Mouse (Mus musculus): ENCODE results near the gene Zfp618. TPM values are rescaled to one million over a fixed set of nuclear protein-coding genes. Genes with fewer than 3 reads are reported as not detected.

Gene Zfp618
- polyA plus RNA-seq, 1 experiment from 2014 or later = 8.9 TPM

DNA sequence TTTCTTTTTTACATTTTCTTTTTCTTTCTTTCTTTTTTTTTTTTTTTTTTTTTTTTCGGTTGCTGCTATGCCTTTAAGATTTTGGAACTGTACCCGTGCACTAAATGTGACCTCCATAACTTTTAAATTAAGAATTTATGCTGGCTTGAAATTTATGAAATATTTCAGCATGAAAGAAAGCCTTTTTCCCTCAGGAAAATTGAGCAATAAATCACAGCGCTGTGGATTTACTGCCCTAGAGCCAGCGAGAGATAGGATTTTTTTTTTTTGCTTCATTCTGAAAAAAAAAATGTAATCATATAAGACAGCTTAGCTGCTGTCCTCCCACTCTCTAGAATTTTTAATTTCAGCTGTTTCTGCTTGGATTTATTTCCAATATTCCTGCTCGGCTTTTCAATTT is 92.2 kb downstream of the Zfp618 start:
- no peak overlapping the region for H3K4me3 ChIP-seq (ENCODE audit: control insufficient read depth in 1 of 2, insufficient read depth in 1 of 2, low read depth in 1 of 2, low read length in 2 of 2)
- peaks cover 20 to 26% of the 10 kb centered on the region in 2 experiments for H3K4me1 ChIP-seq (ENCODE audit: control insufficient read depth in 2 of 2, insufficient read depth in 2 of 2, low read length in 2 of 2)
- H3K36me3 ChIP-seq (ENCODE audit: control insufficient read depth, insufficient read depth, low read length) = no peaks in the 10 kb centered on the region
- no peak overlapping the region for H3K9ac ChIP-seq (ENCODE audit: low read length)
- no peak overlapping the region for H3K27ac ChIP-seq (replicated peaks in 1 of 2; ENCODE audit: control insufficient read depth in 1 of 2, insufficient read depth in 1 of 2, low read depth in 2 of 2, low read length in 2 of 2)
- H3K27me3 ChIP-seq (ENCODE audit: control insufficient read depth, insufficient read depth, low read length) = no peaks in the 10 kb centered on the region
- no peaks in the 10 kb centered on the region for H3K9me3 ChIP-seq (ENCODE audit: control insufficient read depth, low read length)
- no peak for ATAC-seq (ENCODE audit: insufficient number of reproducible peaks, insufficient read depth, low FRiP score, low read depth)
- no peak overlapping the region for H3K4me2 ChIP-seq (ENCODE audit: low read length)
- 82% methylated on average over 5 of the region's 5 CpGs for WGBS

DNA sequence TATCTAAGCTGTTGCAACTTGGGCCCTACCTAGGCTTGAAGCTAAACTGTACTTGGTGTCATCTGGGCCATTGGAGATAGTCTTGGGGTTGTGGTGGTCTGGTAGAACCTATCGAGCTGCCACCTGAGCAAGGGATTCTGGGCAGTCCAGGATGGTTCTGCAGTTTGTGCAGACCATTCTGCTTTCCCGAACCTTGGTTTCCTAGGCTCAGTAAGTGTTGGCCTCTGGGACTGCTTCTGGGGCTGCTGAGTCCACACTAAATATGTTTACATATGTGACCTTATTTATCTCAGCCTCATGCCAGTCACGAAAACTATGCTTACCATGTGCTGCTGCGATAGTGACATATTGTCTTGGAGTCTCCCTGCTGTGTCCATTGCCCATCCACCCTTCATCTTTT is 93.3 kb downstream of the Zfp618 start:
- H3K36me3 ChIP-seq (ENCODE audit: control insufficient read depth, insufficient read depth, low read length) = no peaks in the 10 kb centered on the region
- WGBS = 93% methylated on average over 4 of the region's 4 CpGs
- H3K27ac ChIP-seq (replicated peaks in 1 of 2; ENCODE audit: control insufficient read depth in 1 of 2, insufficient read depth in 1 of 2, low read depth in 2 of 2, low read length in 2 of 2) = no peak overlapping the region
- no peak overlapping the region for H3K4me3 ChIP-seq (ENCODE audit: control insufficient read depth in 1 of 2, insufficient read depth in 1 of 2, low read depth in 1 of 2, low read length in 2 of 2)
- no peaks in the 10 kb centered on the region for H3K9me3 ChIP-seq (ENCODE audit: control insufficient read depth, low read length)
- peaks cover 20 to 23% of the 10 kb centered on the region in 2 experiments for H3K4me1 ChIP-seq (ENCODE audit: control insufficient read depth in 2 of 2, insufficient read depth in 2 of 2, low read length in 2 of 2)
- ATAC-seq (ENCODE audit: insufficient number of reproducible peaks, insufficient read depth, low FRiP score, low read depth) = no peak
- H3K27me3 ChIP-seq (ENCODE audit: control insufficient read depth, insufficient read depth, low read length) = no peaks in the 10 kb centered on the region
- no peak overlapping the region for H3K9ac ChIP-seq (ENCODE audit: low read length)
- no peak overlapping the region for H3K4me2 ChIP-seq (ENCODE audit: low read length)

GRCm38 (mm10) chr4:63060358-63060757 is 95.0 kb downstream of the Zfp618 start:
- ATAC-seq (ENCODE audit: insufficient number of reproducible peaks, insufficient read depth, low FRiP score, low read depth) = no peak
- no peaks in the 10 kb centered on the region for H3K9me3 ChIP-seq (ENCODE audit: control insufficient read depth, low read length)
- H3K4me3 ChIP-seq (ENCODE audit: control insufficient read depth in 1 of 2, insufficient read depth in 1 of 2, low read depth in 1 of 2, low read length in 2 of 2) = no peak overlapping the region

DNA sequence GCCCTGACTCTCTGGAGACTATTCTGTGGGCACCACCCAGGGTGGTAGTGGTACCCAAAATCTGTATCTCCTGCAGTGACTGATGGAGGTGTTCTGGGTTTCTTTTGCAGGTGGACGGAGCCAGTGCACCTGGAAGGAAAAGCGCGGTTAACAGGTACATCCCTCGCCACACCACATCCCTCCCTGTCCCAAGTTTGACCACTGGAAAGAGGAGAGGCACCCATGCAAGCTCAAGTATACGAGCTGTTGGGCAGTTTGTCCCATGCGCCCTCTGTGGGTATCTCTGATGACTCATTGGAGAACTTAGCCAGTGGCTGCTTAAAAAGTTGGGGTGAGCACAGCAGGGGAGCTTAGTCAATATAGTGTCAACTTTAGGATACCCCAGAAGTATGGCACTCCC is 96.0 kb downstream of the Zfp618 start:
- Histone ChIP-seq H3K4me1 (ENCODE audit: control insufficient read depth in 2 of 2, insufficient read depth in 2 of 2, low read length in 2 of 2) (peaks cover 11 to 12% of the 10 kb centered on the region in 2 experiments), H3K27ac (replicated peaks in 1 of 2; ENCODE audit: control insufficient read depth in 1 of 2, insufficient read depth in 1 of 2, low read depth in 2 of 2, low read length in 2 of 2) (no peak overlapping the region), H3K4me3 (ENCODE audit: control insufficient read depth in 1 of 2, insufficient read depth in 1 of 2, low read depth in 1 of 2, low read length in 2 of 2) (no peak overlapping the region), H3K27me3 (ENCODE audit: control insufficient read depth, insufficient read depth, low read length) (no peaks in the 10 kb centered on the region), H3K9ac (ENCODE audit: low read length) (no peak overlapping the region), H3K9me3 (ENCODE audit: control insufficient read depth, low read length) (no peaks in the 10 kb centered on the region), H3K36me3 (ENCODE audit: control insufficient read depth, insufficient read depth, low read length) (no peaks in the 10 kb centered on the region), H3K4me2 (ENCODE audit: low read length) (no peak overlapping the region)
- WGBS = 87% methylated on average over 6 of the region's 6 CpGs
- ATAC-seq (ENCODE audit: insufficient number of reproducible peaks, insufficient read depth, low FRiP score, low read depth) = no peak

More at GRCm38 (mm10) chr4:63060358-63060757, 95.0 kb downstream of the Zfp618 start:
- Histone ChIP-seq H3K27ac (replicated peaks in 1 of 2; ENCODE audit: control insufficient read depth in 1 of 2, insufficient read depth in 1 of 2, low read depth in 2 of 2, low read length in 2 of 2) (no peak overlapping the region), H3K27me3 (ENCODE audit: control insufficient read depth, insufficient read depth, low read length) (no peaks in the 10 kb centered on the region), H3K4me2 (ENCODE audit: low read length) (no peak overlapping the region), H3K9ac (ENCODE audit: low read length) (no peak overlapping the region), H3K36me3 (ENCODE audit: control insufficient read depth, insufficient read depth, low read length) (no peaks in the 10 kb centered on the region), H3K4me1 (ENCODE audit: control insufficient read depth in 2 of 2, insufficient read depth in 2 of 2, low read length in 2 of 2) (peaks cover 14 to 17% of the 10 kb centered on the region in 2 experiments)
- 73% methylated on average over 6 of the region's 6 CpGs for WGBS

DNA sequence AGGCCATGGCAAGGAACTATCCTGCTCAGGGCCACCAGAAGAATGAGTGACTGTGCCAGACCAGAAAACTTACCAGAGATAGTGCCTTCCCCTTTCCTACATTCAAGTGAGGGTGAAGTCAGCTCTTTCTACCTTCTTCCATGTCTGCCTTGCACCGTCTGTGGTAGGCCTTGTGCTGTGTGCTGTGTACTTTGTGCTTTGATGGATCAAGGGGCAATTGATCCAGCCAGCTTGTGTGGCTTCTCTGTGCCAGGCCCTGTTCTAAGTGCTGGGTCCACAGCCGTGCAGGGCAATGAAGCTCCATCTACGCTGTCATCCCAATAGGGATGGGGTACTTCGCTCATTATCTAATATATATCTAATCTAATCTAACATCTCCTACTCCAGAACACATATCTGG is 98.0 kb downstream of the Zfp618 start:
- Histone ChIP-seq H3K9me3 (ENCODE audit: control insufficient read depth, low read length) (no peaks in the 10 kb centered on the region), H3K4me3 (ENCODE audit: control insufficient read depth in 1 of 2, insufficient read depth in 1 of 2, low read depth in 1 of 2, low read length in 2 of 2) (no peak overlapping the region), H3K4me2 (ENCODE audit: low read length) (no peak overlapping the region), H3K9ac (ENCODE audit: low read length) (no peak overlapping the region), H3K4me1 (ENCODE audit: control insufficient read depth in 2 of 2, insufficient read depth in 2 of 2, low read length in 2 of 2) (peaks cover 4 to 5% of the 10 kb centered on the region in 2 experiments; a peak in 2 of 4 replicates), H3K36me3 (ENCODE audit: control insufficient read depth, insufficient read depth, low read length) (no peaks in the 10 kb centered on the region), H3K27ac (replicated peaks in 1 of 2; ENCODE audit: control insufficient read depth in 1 of 2, insufficient read depth in 1 of 2, low read depth in 2 of 2, low read length in 2 of 2) (no peak overlapping the region), H3K27me3 (ENCODE audit: control insufficient read depth, insufficient read depth, low read length) (no peaks in the 10 kb centered on the region)
- WGBS = 91% methylated on average over 4 of the region's 4 CpGs
- ATAC-seq (ENCODE audit: insufficient number of reproducible peaks, insufficient read depth, low FRiP score, low read depth) = no peak; the same call in 1 of the 2 replicates

DNA sequence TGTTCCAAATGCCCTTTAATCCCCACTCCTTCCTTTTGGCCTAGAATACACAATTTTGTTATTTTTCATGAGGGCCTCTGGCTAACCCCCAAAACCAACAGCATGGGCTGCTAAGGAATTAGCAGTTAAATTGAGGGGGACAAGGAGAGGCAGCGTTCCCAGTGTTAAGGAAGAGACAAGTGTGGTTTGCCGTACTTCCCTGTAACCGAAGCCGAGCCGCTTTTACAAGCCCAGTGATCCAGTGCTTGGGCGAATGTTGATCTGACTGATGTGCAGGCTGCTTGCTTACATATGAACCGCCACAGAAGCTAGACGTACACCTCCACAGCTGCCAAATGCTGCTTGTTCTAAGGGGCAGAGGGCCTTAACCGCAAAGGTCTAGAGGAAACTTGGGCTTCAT is 99.5 kb downstream of the Zfp618 start:
- Histone ChIP-seq H3K4me2 (ENCODE audit: low read length) (no peak overlapping the region), H3K9me3 (ENCODE audit: control insufficient read depth, low read length) (no peaks in the 10 kb centered on the region), H3K36me3 (ENCODE audit: control insufficient read depth, insufficient read depth, low read length) (no peaks in the 10 kb centered on the region), H3K27ac (replicated peaks in 1 of 2; ENCODE audit: control insufficient read depth in 1 of 2, insufficient read depth in 1 of 2, low read depth in 2 of 2, low read length in 2 of 2) (no peak overlapping the region), H3K9ac (ENCODE audit: low read length) (no peak overlapping the region), H3K27me3 (ENCODE audit: control insufficient read depth, insufficient read depth, low read length) (no peaks in the 10 kb centered on the region), H3K4me1 (ENCODE audit: control insufficient read depth in 2 of 2, insufficient read depth in 2 of 2, low read length in 2 of 2) (peaks cover 10 to 11% of the 10 kb centered on the region in 2 experiments; a peak in 2 of 4 replicates), H3K4me3 (ENCODE audit: control insufficient read depth in 1 of 2, insufficient read depth in 1 of 2, low read depth in 1 of 2, low read length in 2 of 2) (no peak overlapping the region)
- no peak for ATAC-seq (ENCODE audit: insufficient number of reproducible peaks, insufficient read depth, low FRiP score, low read depth)
- WGBS = 88% methylated on average over 9 of the region's 9 CpGs

GRCm38 (mm10) chr4:63066796-63067195 is 101.4 kb downstream of the Zfp618 start:
- H3K4me3 ChIP-seq (ENCODE audit: control insufficient read depth in 1 of 2, insufficient read depth in 1 of 2, low read depth in 1 of 2, low read length in 2 of 2) = no peak overlapping the region
- 84% methylated on average over 4 of the region's 4 CpGs for WGBS

DNA sequence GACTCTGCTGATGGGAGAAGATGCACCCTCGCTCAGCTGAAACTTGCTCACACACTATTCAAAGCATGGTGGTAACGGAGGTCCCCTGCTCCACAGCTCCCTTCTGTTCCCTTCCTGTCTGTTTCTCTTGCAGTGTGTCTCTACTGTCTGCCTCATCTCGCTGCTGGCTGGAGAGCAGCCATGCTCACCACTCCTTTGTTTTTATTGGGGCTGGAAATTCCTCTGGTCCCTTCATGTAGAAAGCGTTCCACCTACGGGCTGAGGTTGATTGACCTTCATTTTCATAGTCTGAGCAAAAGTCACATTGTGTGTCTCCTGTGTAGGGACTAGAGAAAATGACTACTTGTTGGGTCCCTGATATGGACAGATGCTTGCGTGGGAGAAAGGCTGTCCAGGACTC is 102.4 kb downstream of the Zfp618 start:
- Histone ChIP-seq H3K27me3 (ENCODE audit: control insufficient read depth, insufficient read depth, low read length) (no peaks in the 10 kb centered on the region), H3K4me3 (ENCODE audit: control insufficient read depth in 1 of 2, insufficient read depth in 1 of 2, low read depth in 1 of 2, low read length in 2 of 2) (no peak overlapping the region), H3K36me3 (ENCODE audit: control insufficient read depth, insufficient read depth, low read length) (no peaks in the 10 kb centered on the region), H3K4me2 (ENCODE audit: low read length) (no peak overlapping the region), H3K9ac (ENCODE audit: low read length) (no peak overlapping the region), H3K4me1 (ENCODE audit: control insufficient read depth in 2 of 2, insufficient read depth in 2 of 2, low read length in 2 of 2) (peaks cover 15 to 21% of the 10 kb centered on the region in 2 experiments), H3K9me3 (ENCODE audit: control insufficient read depth, low read length) (no peaks in the 10 kb centered on the region), H3K27ac (replicated peaks in 1 of 2; ENCODE audit: control insufficient read depth in 1 of 2, insufficient read depth in 1 of 2, low read depth in 2 of 2, low read length in 2 of 2) (no peak overlapping the region)
- WGBS = 71% methylated on average over 6 of the region's 6 CpGs
- no peak for ATAC-seq (ENCODE audit: insufficient number of reproducible peaks, insufficient read depth, low FRiP score, low read depth)

More at GRCm38 (mm10) chr4:63066796-63067195, 101.4 kb downstream of the Zfp618 start:
- Histone ChIP-seq H3K27ac (replicated peaks in 1 of 2; ENCODE audit: control insufficient read depth in 1 of 2, insufficient read depth in 1 of 2, low read depth in 2 of 2, low read length in 2 of 2) (no peak overlapping the region), H3K4me1 (ENCODE audit: control insufficient read depth in 2 of 2, insufficient read depth in 2 of 2, low read length in 2 of 2) (peaks cover 12% of the 10 kb centered on the region in 2 experiments), H3K27me3 (ENCODE audit: control insufficient read depth, insufficient read depth, low read length) (no peaks in the 10 kb centered on the region), H3K36me3 (ENCODE audit: control insufficient read depth, insufficient read depth, low read length) (no peaks in the 10 kb centered on the region), H3K9me3 (ENCODE audit: control insufficient read depth, low read length) (no peaks in the 10 kb centered on the region), H3K9ac (ENCODE audit: low read length) (no peak overlapping the region), H3K4me2 (ENCODE audit: low read length) (no peak overlapping the region)
- no peak for ATAC-seq (ENCODE audit: insufficient number of reproducible peaks, insufficient read depth, low FRiP score, low read depth)
